Mouse (Mus musculus): ENCODE data around the gene Ces2a.

Ces2a gene

DNA sequence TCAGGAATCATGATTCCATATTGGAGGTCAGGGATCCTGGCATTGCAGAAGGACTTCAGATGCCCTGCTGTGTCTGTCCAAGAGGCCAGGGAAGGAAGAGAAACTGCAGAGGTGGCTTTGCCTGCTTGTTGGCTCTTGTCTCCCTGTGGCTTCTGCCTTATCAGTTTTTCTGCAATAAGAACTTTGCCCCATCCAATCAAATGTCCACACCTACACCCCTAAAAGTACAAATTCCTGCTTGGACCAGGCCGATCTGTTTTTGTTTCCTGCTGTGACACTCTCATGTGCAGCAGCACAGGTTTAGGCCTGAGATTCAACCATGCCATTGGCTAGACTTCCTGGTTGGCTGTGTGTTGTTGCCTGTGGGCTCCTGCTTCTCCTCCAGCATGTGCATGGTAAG lies at the start of gene Ces2a:
Gene Ces2a, plus strand, starts transcription at position 251 of the 400 bp plus-strand sequence.
- no peak for DNase-seq

DNA sequence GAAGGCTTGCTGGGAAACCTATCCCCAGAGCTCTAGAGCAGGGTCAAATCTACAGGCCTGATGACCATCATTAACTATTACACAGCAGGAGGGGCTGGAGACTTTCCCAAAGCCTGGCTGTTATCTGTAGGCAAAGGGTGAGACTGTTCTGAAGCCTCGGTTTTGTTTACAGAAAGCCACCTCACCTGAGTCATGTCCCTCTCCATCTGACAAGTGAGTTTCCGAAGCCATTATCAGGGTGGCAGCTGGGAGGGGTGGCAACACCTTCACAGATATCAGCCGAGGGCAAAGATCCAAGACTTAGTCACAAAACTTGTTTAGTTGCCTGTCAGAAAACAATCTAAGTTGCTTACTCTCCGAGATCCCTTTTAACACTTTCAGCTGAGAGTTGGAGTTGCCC lies 45.4 kb upstream of the Ces2a start:
- DNase-seq, result no peak

DNA sequence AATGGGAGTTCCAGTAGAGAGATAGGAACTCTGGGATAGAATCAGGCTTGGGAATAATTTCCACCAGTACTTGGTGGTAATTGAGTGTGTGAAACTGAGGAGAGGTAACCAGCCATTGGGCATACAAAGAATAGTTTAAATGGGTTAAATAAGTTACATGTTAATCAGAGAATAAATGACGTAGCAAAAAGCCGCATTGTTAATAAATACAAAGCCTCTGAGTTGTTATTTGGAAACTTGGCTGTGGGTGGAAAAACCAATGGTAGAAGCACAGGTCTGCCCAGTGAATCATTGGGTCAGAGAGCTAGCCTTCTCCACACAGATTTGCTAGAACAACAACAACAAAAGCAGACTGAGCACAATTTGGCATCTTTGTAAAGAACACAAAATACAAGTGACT lies 35.2 kb upstream of the Ces2a start:
- peak; percentile 63 for DNase-seq

- no peak for DNase-seq
Observed at GRCm38 (mm10) chr8:104701900-104702299, 31.9 kb upstream of the Ces2a start.

DNA sequence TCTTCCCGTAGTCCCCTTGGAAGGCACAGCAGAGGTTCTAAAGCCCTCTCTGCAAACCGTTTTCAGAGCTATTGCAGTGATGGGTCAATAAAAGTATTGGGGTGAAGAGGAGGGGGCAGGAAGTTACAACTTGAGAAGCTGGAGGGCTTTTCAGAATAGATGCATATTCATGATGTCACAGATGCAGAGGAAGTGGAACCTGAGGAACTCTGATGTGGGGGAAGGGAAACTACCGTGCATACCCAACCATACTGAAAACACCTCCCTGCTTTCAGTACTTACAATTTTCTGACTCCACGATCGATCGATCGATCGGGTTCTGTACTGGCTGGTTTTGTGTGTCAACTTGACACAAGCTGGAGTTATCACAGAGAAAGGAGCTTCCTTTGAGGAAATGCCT lies 12.6 kb upstream of the Ces2a start:
- DNase-seq, result no peak

DNA sequence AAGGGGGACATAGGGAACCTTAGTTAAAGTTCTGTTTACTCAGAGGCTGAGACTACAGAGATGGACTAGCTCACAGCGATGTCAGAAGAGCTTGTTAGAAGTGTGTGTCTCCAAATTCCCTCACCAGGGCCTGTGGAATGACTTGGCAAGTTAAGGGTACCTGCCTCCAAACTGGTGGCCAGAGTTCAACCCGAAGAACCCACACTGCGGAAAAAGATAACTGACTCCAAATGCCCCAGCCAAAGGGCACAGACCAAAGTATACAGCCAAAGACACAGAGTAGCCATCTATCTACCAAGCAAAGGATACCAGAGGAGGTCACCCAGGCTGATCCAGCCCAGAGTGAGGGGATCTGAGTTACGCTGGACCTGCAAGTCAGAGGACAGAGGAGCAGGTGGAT lies 2.4 kb upstream of the Ces2a start:
- DNase-seq, result peak; percentile 82

DNA sequence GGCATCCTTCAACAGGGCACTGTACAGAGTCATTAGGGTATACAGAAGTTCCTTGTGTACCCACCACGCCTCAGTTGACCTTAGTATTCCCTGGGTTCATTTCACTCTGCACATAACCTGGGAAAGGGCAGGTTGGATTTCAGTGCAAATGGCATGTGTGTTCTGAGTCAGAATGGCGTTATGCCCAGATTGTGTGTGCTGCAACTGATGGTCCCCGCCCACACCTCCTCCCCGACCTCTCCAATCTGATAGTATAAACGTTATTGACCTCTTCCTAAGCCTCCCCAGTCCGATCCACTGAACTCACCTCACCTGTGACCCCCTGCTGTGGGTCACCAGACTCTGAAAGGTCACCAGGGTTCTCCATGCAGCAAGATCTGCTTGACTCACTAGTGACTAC lies 1.8 kb upstream of the Ces2a start:
- peak; percentile 21 for DNase-seq

DNA sequence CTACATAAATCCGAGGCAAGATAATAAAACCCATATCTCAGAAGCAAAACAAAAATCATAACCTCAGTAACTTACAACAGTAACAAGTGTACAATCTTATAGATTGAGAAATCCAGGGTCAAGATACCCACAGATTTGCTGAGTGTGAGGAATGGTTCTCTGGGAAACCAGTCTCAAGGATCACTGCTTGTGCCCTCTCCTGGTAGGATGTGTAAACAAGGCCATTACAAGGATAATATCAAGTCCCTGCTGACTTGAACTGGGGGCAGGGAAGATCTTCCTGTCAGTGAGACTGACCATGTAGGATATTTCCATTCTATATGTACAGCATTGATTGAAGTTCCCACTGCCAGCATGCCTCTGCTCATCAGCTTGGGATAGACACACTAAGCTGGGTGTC lies 8.2 kb downstream of the Ces2a start:
- DNase-seq, result peak; percentile 54

DNA sequence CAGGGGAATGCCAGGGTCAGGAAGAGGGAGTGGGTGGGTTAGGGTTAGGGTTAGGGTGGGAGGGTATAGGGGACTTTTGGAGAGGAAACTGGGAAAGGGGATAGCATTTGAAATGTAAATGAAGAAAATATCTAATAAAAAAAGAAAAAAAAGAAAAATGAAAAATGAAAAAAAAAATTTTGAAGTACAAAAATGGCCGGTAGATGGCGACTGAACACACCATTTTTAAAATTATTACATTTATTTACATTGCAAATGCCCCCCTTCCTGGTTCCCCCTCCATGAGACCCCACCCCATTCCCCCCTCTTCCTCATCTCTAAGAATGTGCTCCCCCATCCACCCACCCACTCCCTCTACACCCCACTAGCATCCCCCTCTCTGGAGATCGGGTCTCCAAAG lies 9.6 kb downstream of the Ces2a start:
- DNase-seq, result no peak

DNA sequence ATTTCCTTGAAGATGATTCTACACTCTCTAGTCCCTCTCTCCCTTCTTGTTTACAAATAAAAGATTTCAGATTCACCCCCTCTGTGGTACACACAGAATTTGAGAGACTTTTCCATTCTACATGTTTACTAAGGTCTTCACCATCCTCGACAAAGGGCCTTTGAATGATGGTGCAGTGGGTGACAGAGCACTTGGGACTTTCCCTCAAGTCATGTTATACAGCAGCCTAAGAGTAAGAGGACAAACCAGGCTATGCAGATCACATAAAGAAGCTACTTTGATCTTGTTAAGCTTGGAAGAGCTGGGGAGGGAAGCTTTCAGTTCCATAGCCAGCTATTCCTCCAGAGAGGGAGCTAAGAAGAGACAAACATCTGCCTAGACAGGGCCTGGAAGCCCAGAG lies 19.0 kb downstream of the Ces2a start:
- DNase-seq, result no peak

- DNase-seq, result no peak
Observed at GRCm38 (mm10) chr8:104757621-104758020, 23.8 kb downstream of the Ces2a start.

- DNase-seq, result no peak
Observed at GRCm38 (mm10) chr8:104758209-104758608, 24.4 kb downstream of the Ces2a start.

DNA sequence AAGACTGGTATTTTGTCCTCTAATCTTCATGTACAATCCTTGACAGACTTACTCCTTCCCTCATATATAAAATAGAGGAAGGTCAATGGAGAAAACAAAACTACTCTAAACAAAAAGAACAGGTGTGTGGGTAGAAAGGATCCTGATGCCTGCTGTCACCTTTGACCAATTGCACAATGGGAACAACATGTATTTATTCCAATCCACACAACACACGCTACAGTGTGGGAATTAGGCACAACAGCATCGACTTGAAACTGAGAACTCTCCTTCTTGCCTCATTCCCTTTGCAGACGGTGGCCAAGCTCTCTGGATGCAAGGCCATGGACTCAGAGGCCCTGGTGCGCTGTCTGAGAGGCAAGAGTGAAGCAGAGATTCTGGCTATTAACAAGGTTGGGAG lies 27.3 kb downstream of the Ces2a start:
- DNase-seq, result no peak

DNA sequence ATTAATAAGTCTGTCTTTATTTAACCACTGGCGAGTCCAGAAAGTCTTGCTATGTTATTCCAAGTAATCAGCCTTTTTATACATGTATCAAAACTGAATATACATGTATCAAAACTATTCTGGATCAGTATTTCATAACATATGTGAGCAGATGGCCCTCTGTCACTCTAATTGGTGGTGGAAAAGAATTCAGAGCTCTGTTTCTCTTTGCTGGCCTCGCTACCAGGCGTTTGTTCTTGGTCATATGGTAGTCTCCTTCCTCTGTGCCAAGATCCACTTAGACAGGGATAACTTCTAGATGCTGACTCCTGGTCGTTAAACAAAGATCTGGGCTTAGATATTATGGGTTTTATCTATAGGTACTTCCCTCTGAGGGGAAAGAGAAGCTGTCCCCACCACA lies 32.7 kb downstream of the Ces2a start:
- no peak for DNase-seq

DNA sequence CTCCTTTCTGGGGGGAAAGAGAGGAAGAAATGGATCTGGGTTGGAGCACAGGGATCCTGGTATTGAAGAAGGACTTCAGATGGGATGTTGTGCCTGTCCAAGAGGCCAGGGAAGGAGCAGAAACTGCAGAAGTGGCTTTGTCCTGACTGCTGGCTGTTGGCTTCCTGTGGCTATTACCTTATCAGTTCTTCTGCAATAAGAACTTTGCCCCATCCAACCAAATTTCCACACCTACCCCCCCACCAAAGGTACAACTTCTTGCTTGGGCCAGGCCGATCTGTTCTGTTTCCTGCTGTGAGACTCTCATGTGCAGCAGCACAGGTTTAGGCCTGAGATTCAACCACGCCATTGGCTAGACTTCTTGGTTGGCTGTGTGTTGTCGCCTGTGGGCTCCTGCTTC lies 36.6 kb downstream of the Ces2a start:
- no peak for DNase-seq

- no peak for DNase-seq
Observed at GRCm38 (mm10) chr8:104787049-104787448, 53.2 kb downstream of the Ces2a start.

DNA sequence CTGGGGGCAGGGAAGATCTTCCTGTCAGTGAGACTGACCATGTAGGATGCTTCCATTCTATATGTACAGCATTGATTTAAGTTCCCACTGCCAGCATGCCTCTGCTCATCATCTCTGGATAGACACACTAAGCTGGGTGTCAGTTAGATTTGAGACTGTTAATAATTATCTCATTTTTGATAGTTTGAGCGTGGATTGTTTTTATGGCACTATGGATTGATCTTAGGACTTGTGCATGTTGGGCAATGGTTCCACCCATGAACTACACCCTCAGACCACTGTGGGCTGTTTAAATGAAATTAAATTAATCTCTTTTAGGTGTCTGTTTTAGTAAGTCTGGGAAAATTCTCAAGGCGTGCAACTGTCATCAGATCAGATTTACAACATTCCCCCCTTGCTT lies 55.1 kb downstream of the Ces2a start:
- DNase-seq, result no peak

DNA sequence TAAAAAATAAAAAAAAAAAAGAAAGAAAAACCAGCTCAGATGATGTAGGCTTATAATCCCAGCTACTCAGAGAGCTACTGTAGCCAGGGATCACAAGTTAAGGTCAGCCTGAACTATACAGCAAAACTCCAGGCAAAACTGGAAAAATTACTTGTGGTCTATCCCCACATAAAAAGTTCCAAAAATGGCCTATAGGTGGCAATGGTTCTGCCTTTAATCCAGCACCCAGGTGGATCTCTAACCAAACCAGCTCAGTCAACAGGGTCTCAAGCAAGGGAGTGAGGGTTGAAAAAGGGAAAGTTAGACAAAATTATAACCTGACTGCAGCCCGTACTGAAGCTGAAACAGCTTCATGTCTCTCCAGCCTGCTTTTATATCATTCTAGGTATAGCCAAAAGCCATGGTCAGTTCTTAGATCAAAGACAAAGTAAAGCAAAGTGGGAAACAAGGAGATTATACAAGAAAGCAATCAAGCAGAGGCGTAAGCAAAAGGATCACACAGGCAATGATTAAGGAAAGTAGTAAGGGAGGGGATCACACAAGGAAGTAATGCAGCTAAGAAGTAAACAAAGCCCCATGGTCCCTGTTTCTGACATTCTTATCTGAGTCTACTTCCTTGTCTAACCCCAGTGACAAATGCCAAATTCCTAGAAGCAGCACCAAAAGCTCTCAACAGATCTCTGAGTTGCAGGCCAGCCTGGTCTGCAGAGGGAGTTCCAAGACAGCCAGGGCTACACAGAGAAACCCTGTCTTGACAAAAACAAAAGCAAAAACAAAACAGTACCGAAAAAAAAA lies 56.3 kb downstream of the Ces2a start:
- DNase-seq, result peak; percentile 76

Data from kidney, adult 9 months (tissue).